Mouse (Mus musculus) stomach, postnatal 0 days (tissue): ENCODE data around the gene Kifc5b. TPM values are rescaled to one million over a fixed set of nuclear protein-coding genes. Genes with fewer than 3 reads are reported as not detected.
"Not testable (repeated sequence)": the region's sequence is repeated elsewhere in the genome, so short reads cannot be mapped to it uniquely, and the experiment has no call there.

ENCODE experiments used
- ATAC-seq: fragments of 200-750 bp; cut with Nextera tagmentation; 2 replicates; pipeline ENCODE4 v1.8.0; 2017; ENCODE audit not compliant: low FRiP score, low TSS enrichment
- DNase-seq: peaks from one replicate; pipeline ENCODE4 v3.0.0-alpha.2; 2016; ENCODE audit warnings: low spot score
- H3K27ac ChIP-seq: fragments of 300-500 bp; sonication (generic); replicated peaks from 2 replicates; pipeline ENCODE4 v1.5.1; 2014; ENCODE audit warnings: mild to moderate bottlenecking, control low read depth
- H3K27me3 ChIP-seq: fragments of 300-500 bp; sonication (generic); 2 replicates; pipeline ENCODE4 v1.6.1; 2014; ENCODE audit warnings: low read length; ENCODE audit not compliant: control insufficient read depth, insufficient read depth
- H3K36me3 ChIP-seq: fragments of 300-500 bp; sonication (generic); 2 replicates; pipeline ENCODE4 v1.6.1; 2014; ENCODE audit warnings: low read length, mixed read lengths; ENCODE audit not compliant: control insufficient read depth, insufficient read depth
- H3K4me1 ChIP-seq: fragments of 300-500 bp; sonication (generic); replicated peaks from 2 replicates; pipeline ENCODE4 v1.6.1; 2014; ENCODE audit warnings: antibody characterized with exemption; ENCODE audit not compliant: control insufficient read depth, insufficient read depth
- H3K4me2 ChIP-seq: fragments of 300-500 bp; sonication (generic); replicated peaks from 2 replicates; pipeline ENCODE4 v1.6.1; 2014; ENCODE audit warnings: low read depth, mild to moderate bottlenecking, control low read depth, moderate library complexity
- H3K4me3 ChIP-seq: fragments of 300-500 bp; sonication (generic); 2 replicates; pipeline ENCODE4 v1.5.1; 2014; ENCODE audit warnings: low read depth, low read length, control low read depth
- H3K9ac ChIP-seq: fragments of 300-500 bp; sonication (generic); 2 replicates; pipeline ENCODE4 v1.6.1; 2014; ENCODE audit warnings: mild to moderate bottlenecking, low read length, control low read depth, mixed read lengths
- H3K9me3 ChIP-seq: fragments of 300-500 bp; sonication (generic); 2 replicates; pipeline ENCODE4 v1.6.1; 2016; ENCODE audit warnings: low read length; ENCODE audit not compliant: control insufficient read depth
- CTCF ChIP-seq: IDR thresholded peaks from 2 replicates; pipeline ENCODE4 v1.5.1; 2016; ENCODE audit warnings: antibody characterized with exemption, low read depth, mild to moderate bottlenecking, moderate library complexity
- EP300 ChIP-seq: optimal IDR thresholded peaks from 2 replicates; pipeline ENCODE3; 2016; ENCODE audit warnings: antibody characterized with exemption
- WGBS: fragments of 180-500 bp; shearing (Covaris S2); extraction: QIAGEN DNeasy Blood & Tissue Kit; methylation state at CpG from one replicate; pipeline ENCODE4 v1.1.7; 2014; 5-methylcytosine and 5-hydroxymethylcytosine counted together
- microRNA-seq: library from miRNA; unstranded; fragments of <30 nt; microRNA quantifications from one replicate; pipeline ENCODE4, GENCODE M21; 2016
- polyA plus RNA-seq: library from polyadenylated mRNA; unstranded; fragments of >200 nt; fragmentation: Nextera tagmentation; extraction: Ambion mirVana; gene quantifications from 2 replicates; pipeline ENCODE4 v1.2.1, GENCODE M21; 2015

Kifc5b gene
- polyA plus RNA-seq, 1 experiment from 2014 or later: 1.5 TPM

GRCm38 (mm10) chr17:26974547-26974946 is 57.7 kb downstream of the Kifc5b start:
- 0 out of 2 replicates have a peak, but pooled peaks cover 9% of the 10 kb centered on the region for H3K36me3 ChIP-seq
- no peak overlapping the region for H3K9ac ChIP-seq
- H3K4me2 ChIP-seq: no peak overlapping the region; the same call in 1 of the 2 replicates
- DNase-seq: no peak
- WGBS: 91% methylated on average over 15 of the region's 15 CpGs
- H3K9me3 ChIP-seq: no peaks in the 10 kb centered on the region
- H3K27ac ChIP-seq: no peak overlapping the region
- ATAC-seq: no peak
- H3K27me3 ChIP-seq: no peaks in the 10 kb centered on the region
- H3K4me3 ChIP-seq: no peak overlapping the region
- TF ChIP-seq EP300 (no peak), CTCF (no peak)
- peaks cover 7% of the 10 kb centered on the region; the same call in 1 of the 2 replicates for H3K4me1 ChIP-seq

GRCm38 (mm10) chr17:26975415-26975814 is 58.5 kb downstream of the Kifc5b start:
- DNase-seq: no peak

GRCm38 (mm10) chr17:26977354-26977753 is 60.5 kb downstream of the Kifc5b start:
- not testable (repeated sequence) for H3K27ac ChIP-seq, ATAC-seq, H3K27me3 ChIP-seq, H3K9ac ChIP-seq, H3K9me3 ChIP-seq, H3K4me1 ChIP-seq, DNase-seq, H3K4me2 ChIP-seq, H3K36me3 ChIP-seq, H3K4me3 ChIP-seq
- peak; percentile 25; the same call in 1 of the 2 replicates for TF ChIP-seq CTCF
- 90% methylated on average over 6 of the region's 6 CpGs for WGBS

More at GRCm38 (mm10) chr17:26975415-26975814, 58.5 kb downstream of the Kifc5b start:
- H3K9me3 ChIP-seq: no peaks in the 10 kb centered on the region
- no peak overlapping the region for H3K4me3 ChIP-seq
- TF ChIP-seq CTCF (peak; percentile 59), EP300 (no peak)
- no peaks in the 10 kb centered on the region for H3K27me3 ChIP-seq
- no peak for ATAC-seq
- peaks cover 7% of the 10 kb centered on the region; the same call in 1 of the 2 replicates for H3K4me1 ChIP-seq
- H3K36me3 ChIP-seq: 0 out of 2 replicates have a peak, but pooled peaks cover 9% of the 10 kb centered on the region
- H3K4me2 ChIP-seq: no peak overlapping the region
- no peak overlapping the region for H3K27ac ChIP-seq
- H3K9ac ChIP-seq: no peak overlapping the region

GRCm38 (mm10) chr17:26979426-26979825 is 62.5 kb downstream of the Kifc5b start:
- H3K9me3 ChIP-seq: no peaks in the 10 kb centered on the region
- H3K27ac ChIP-seq: no peak overlapping the region
- no peak for TF ChIP-seq EP300
- TF ChIP-seq CTCF: no peak
- 68% methylated on average over 2 of the region's 2 CpGs for WGBS
- no peak for DNase-seq
- no peaks in the 10 kb centered on the region for H3K27me3 ChIP-seq
- H3K9ac ChIP-seq: no peak overlapping the region
- ATAC-seq: no peak
- H3K4me3 ChIP-seq: no peak overlapping the region
- H3K4me1 ChIP-seq: no peaks in the 10 kb centered on the region
- no peak overlapping the region for H3K4me2 ChIP-seq
- H3K36me3 ChIP-seq: 0 out of 2 replicates have a peak, but pooled peaks cover 9% of the 10 kb centered on the region

GRCm38 (mm10) chr17:26981050-26981449 is 64.2 kb downstream of the Kifc5b start:
- ATAC-seq (no peak), DNase-seq (no peak)
- no peaks in the 10 kb centered on the region for H3K27me3 ChIP-seq
- H3K27ac ChIP-seq: no peak overlapping the region
- H3K36me3 ChIP-seq: 0 out of 2 replicates have a peak, but pooled peaks cover 9% of the 10 kb centered on the region
- WGBS: 53% methylated on average over 2 of the region's 2 CpGs
- H3K9ac ChIP-seq: no peak overlapping the region
- H3K4me3 ChIP-seq: no peak overlapping the region
- TF ChIP-seq EP300 (no peak), CTCF (no peak)
- H3K4me2 ChIP-seq: no peak overlapping the region
- no peaks in the 10 kb centered on the region for H3K4me1 ChIP-seq
- H3K9me3 ChIP-seq: no peaks in the 10 kb centered on the region

Small RNAs within 50 kb of the gene (microRNA-seq; reads per million reads assigned to microRNA genes)
- gene Gm27775 (not detected), gene Mir3083 (not detected), gene Mir6968 (0.96 reads per million)

Other genes starting within 250 kb of the Kifc5b start
- gene Crebrf, start 201.4 kb upstream of the Kifc5b start, polyA plus RNA-seq: 6.1 and 9.3 TPM in 2 replicates
- gene Bnip1, start 136.0 kb upstream of the Kifc5b start, polyA plus RNA-seq: 33.3 and 33.9 TPM in 2 replicates
- 0.17 and 0.91 TPM in 2 replicates for gene Nkx2-5, start 72.1 kb upstream of the Kifc5b start, polyA plus RNA-seq
- 4.7 and 5.8 TPM in 2 replicates for gene Phf1, start 16.0 kb downstream of the Kifc5b start, polyA plus RNA-seq
- gene Cuta, start 22.5 kb downstream of the Kifc5b start, polyA plus RNA-seq: 157 and 163 TPM in 2 replicates
- 0.61 and 0.70 TPM in 2 replicates for gene Syngap1, start 24.2 kb downstream of the Kifc5b start, polyA plus RNA-seq
- 6.9 and 7.8 TPM in 2 replicates for gene Zbtb9, start 56.1 kb downstream of the Kifc5b start, polyA plus RNA-seq
- gene Bak1, start 111.9 kb downstream of the Kifc5b start, polyA plus RNA-seq: 3.5 and 3.6 TPM in 2 replicates
- 5.9 and 6.6 TPM in 2 replicates for gene Itpr3, start 140.2 kb downstream of the Kifc5b start, polyA plus RNA-seq
- gene Uqcc2, start 216.8 kb downstream of the Kifc5b start, polyA plus RNA-seq: 234 and 250 TPM in 2 replicates